ENCODE assay signal across 16 mouse cellular contexts in genomic region chr5:106649441-106649840, GRCm38 (mm10). TPM values are rescaled to one million over a fixed set of nuclear protein-coding genes. Genes with fewer than 3 reads are reported as not detected.
DNase-seq lines count a peak whose midpoint lies in the region; ATAC-seq and TF ChIP-seq lines count a peak whose summit lies in the region.
"Had no signal": no experiment of that assay in that cellular context is flagged by ENCODE, and none has a peak within 500 bp of the region (broad histone marks: within the 10 kb centered on the region; RNA-seq: fewer than 3 reads in every experiment).

No protein-coding gene starts in this region.

- no peak for ATAC-seq in intestine, postnatal 0 days
- ATAC-seq in intestine, embryonic 16.5 days = no peak
- 0 out of 2 replicates have a peak, but pooled peaks have one; percentile 31 for ATAC-seq in common myeloid progenitor, adult 5-6 weeks (replicated peaks; ENCODE audit: low read depth, poor library complexity, severe bottlenecking)

- H3K9me3 ChIP-seq in intestine, postnatal 0 days (ENCODE audit: control insufficient read depth) = no peaks in the 10 kb centered on the region
- H3K9me3 ChIP-seq in intestine, embryonic 16.5 days (ENCODE audit: control insufficient read depth, low read length) = no peaks in the 10 kb centered on the region
- H3K9me3 ChIP-seq: G1E; heart, embryonic 10.5 days; hindbrain, embryonic 15.5 days had no signal

- H3K9ac ChIP-seq in intestine, postnatal 0 days (ENCODE audit: low read depth, low read length) = no peak overlapping the region
- H3K9ac ChIP-seq in intestine, embryonic 16.5 days (ENCODE audit: low read depth, low read length) = no peak overlapping the region
- H3K9ac ChIP-seq: hindbrain, embryonic 15.5 days; liver, embryonic 14.5 days had no signal

- no peak overlapping the region for H3K4me2 ChIP-seq in intestine, postnatal 0 days (replicated peaks; ENCODE audit: low read depth)
- H3K4me2 ChIP-seq in intestine, embryonic 16.5 days (ENCODE audit: low read depth, low read length) = no peak overlapping the region
- H3K4me2 ChIP-seq: hindbrain, embryonic 15.5 days had no signal

- peaks cover 3% of the 10 kb centered on the region; the same call in 1 of the 2 replicates for H3K36me3 ChIP-seq in intestine, postnatal 0 days (ENCODE audit: control insufficient read depth, insufficient read depth)
- H3K36me3 ChIP-seq in intestine, embryonic 16.5 days (ENCODE audit: control insufficient read depth, insufficient read depth, low read length) = no peaks in the 10 kb centered on the region; the same call in 1 of the 2 replicates
- H3K36me3 ChIP-seq: hindbrain, embryonic 15.5 days had no signal

- DNase-seq in 3T3-L1 (ENCODE audit: low read depth, low spot score) = peak; percentile 25
- peak; percentile 13 for DNase-seq in CD4-positive helper T cell, adult 2 months (ENCODE audit: low read depth, low spot score)
- no peak for DNase-seq in frontal cortex, postnatal 36 days (ENCODE audit: low spot score in 2 of 2)
- no peak for DNase-seq in frontal cortex, postnatal 14 days (ENCODE audit: low spot score in 2 of 2)
- DNase-seq: kidney, postnatal 36 days had no signal

- H3K4me1 ChIP-seq in intestine, postnatal 0 days (replicated peaks; ENCODE audit: control insufficient read depth, insufficient read depth, low read length) = no peaks in the 10 kb centered on the region
- no peaks in the 10 kb centered on the region for H3K4me1 ChIP-seq in intestine, embryonic 16.5 days (ENCODE audit: control insufficient read depth, insufficient read depth, low read length)
- H3K4me1 ChIP-seq: heart, embryonic 10.5 days; hindbrain, embryonic 15.5 days had no signal

- no peak overlapping the region for H3K27ac ChIP-seq in intestine, postnatal 0 days (ENCODE audit: low read depth, low read length)
- no peak overlapping the region for H3K27ac ChIP-seq in intestine, embryonic 16.5 days (ENCODE audit: low read length)
- H3K27ac ChIP-seq: heart, embryonic 10.5 days; hindbrain, embryonic 15.5 days; liver, embryonic 14.5 days had no signal

- H3K4me3 ChIP-seq in intestine, postnatal 0 days (ENCODE audit: low read depth, low read length) = no peak overlapping the region
- H3K4me3 ChIP-seq in intestine, embryonic 16.5 days (ENCODE audit: low read length) = no peak overlapping the region
- H3K4me3 ChIP-seq: heart, embryonic 10.5 days; hindbrain, embryonic 15.5 days had no signal

- no peaks in the 10 kb centered on the region for H3K27me3 ChIP-seq in intestine, postnatal 0 days (replicated peaks; ENCODE audit: control insufficient read depth, insufficient read depth, low read length)
- no peaks in the 10 kb centered on the region for H3K27me3 ChIP-seq in intestine, embryonic 16.5 days (replicated peaks; ENCODE audit: control insufficient read depth, insufficient read depth, low read length)
- H3K27me3 ChIP-seq: hindbrain, embryonic 15.5 days had no signal

- peak; percentile 42 for TF ChIP-seq CTCF in intestine, postnatal 0 days (IDR thresholded peaks at IDR 0.05; ENCODE audit: low read depth)

RNA-seq across cellular contexts. Expression of gene Gm17304, which starts 40.5 kb away (rescaled TPM):
- polyA plus RNA-seq in intestine, postnatal 0 days (2015; fragmentation: Nextera tagmentation; extraction: Ambion mirVana) = not detected in 2 replicates
- not detected in 2 replicates for polyA plus RNA-seq in intestine, embryonic 16.5 days (2015; fragmentation: Nextera tagmentation; extraction: Ambion mirVana)
- not detected in 2 replicates for total RNA-seq in common myeloid progenitor, adult 5-6 weeks (2017)
- total RNA-seq: adrenal gland, adult 18-20 months; G1E; left cerebral cortex, adult 8-10 months; megakaryocyte, adult 5-6 weeks had no signal
- polyA plus RNA-seq: G1E; heart, embryonic 10.5 days; hindbrain, embryonic 15.5 days; liver, embryonic 14.5 days; neural tube, embryonic 11.5 days had no signal

RNA-seq across cellular contexts. Expression of gene Zfp644, which starts 47.6 kb away (rescaled TPM):
- polyA plus RNA-seq in intestine, postnatal 0 days (2015; fragmentation: Nextera tagmentation; extraction: Ambion mirVana) = 34.9 and 39.7 TPM in 2 replicates
- polyA plus RNA-seq in intestine, embryonic 16.5 days (2015; fragmentation: Nextera tagmentation; extraction: Ambion mirVana) = 35.8 and 36.3 TPM in 2 replicates
- 98.8 and 105 TPM in 2 replicates for total RNA-seq in common myeloid progenitor, adult 5-6 weeks (2017)

Comparison
In these comparisons a context has a peak if more than half of its experiments do, and no peak if none do; other contexts are left out.
1. DNase-seq: peak in 3T3-L1 (single experiment) and CD4-positive helper T cell, adult 2 months (single experiment); none in frontal cortex, postnatal 36 days (0 of 2) and frontal cortex, postnatal 14 days (0 of 2).